Mouse (Mus musculus) heart, adult 11 months (tissue): ENCODE data around the gene Kir3dl2.
"Not testable (repeated sequence)": the region's sequence is repeated elsewhere in the genome, so short reads cannot be mapped to it uniquely, and the experiment has no call there.

Source experiments
- DNase-seq: peaks from one replicate; pipeline ENCODE4 v3.0.0; 2022

Gene Kir3dl2

GRCm38 (mm10) chrX:136543956-136544355, at the start of gene Kir3dl2:
Gene Kir3dl2 (minus strand): TSS chrX:136544056.
- DNase-seq, result not testable (repeated sequence)

GRCm38 (mm10) chrX:136590897-136591257, 47.0 kb upstream of the Kir3dl2 start:
- DNase-seq, result no peak

GRCm38 (mm10) chrX:136590199-136590896, 46.5 kb upstream of the Kir3dl2 start, which contains the start of gene Tceal3:
Gene Tceal3 (plus strand): TSS chrX:136590842.
- DNase-seq, result no peak

- DNase-seq, result no peak
These were observed 40.8 kb upstream of the Kir3dl2 start for GRCm38 (mm10) chrX:136584617-136585016.

- DNase-seq, result not testable (repeated sequence)
These were observed 25.2 kb upstream of the Kir3dl2 start for GRCm38 (mm10) chrX:136569094-136569493.

GRCm38 (mm10) chrX:136517699-136518098, 26.2 kb downstream of the Kir3dl2 start, which contains the start of gene Kir3dl1:
Gene Kir3dl1 (plus strand): TSS chrX:136517999.
- not testable (repeated sequence) for DNase-seq
